Mouse (Mus musculus): Measurements from ENCODE around the gene Gm28308. TPM values are rescaled to one million over a fixed set of nuclear protein-coding genes. Genes with fewer than 3 reads are reported as not detected.

Gm28308 gene
- total RNA-seq, 2 experiments from 2014 or later, result not detected

- Histone ChIP-seq H3K27ac (no peak overlapping the region), H3K4me3 (no peak overlapping the region)
- no peak for DNase-seq (ENCODE audit: extremely low spot score in 1 of 2, low spot score in 2 of 2)
- no peak for TF ChIP-seq CTCF (IDR thresholded peaks at IDR 0.05)
- intact Hi-C loops (cut with DNase I), result no loop called here
These were observed 74.0 kb downstream of the Gm28308 start for GRCm38 (mm10) chr6:52139115-52139514.

GRCm38 (mm10) chr6:52138576-52138975 is 74.6 kb downstream of the Gm28308 start:
- intact Hi-C loops (cut with DNase I), result no loop called here
- TF ChIP-seq CTCF (IDR thresholded peaks at IDR 0.05), result no peak
- no peak for DNase-seq (ENCODE audit: extremely low spot score in 1 of 2, low spot score in 2 of 2)
- H3K4me3 ChIP-seq, result no peak overlapping the region
- H3K27ac ChIP-seq, result no peak overlapping the region

GRCm38 (mm10) chr6:52137841-52138535 is 75.2 kb downstream of the Gm28308 start:
- no peak for TF ChIP-seq CTCF (IDR thresholded peaks at IDR 0.05)
- DNase-seq (ENCODE audit: extremely low spot score in 1 of 2, low spot score in 2 of 2), result no peak
- Histone ChIP-seq H3K27ac (no peak overlapping the region), H3K4me3 (no peak overlapping the region)
- intact Hi-C loops (cut with DNase I), result no loop called here

- H3K4me3 ChIP-seq, result no peak overlapping the region
- no peak for TF ChIP-seq CTCF (IDR thresholded peaks at IDR 0.05)
- intact Hi-C loops (cut with DNase I), result no loop called here
- H3K27ac ChIP-seq, result no peak overlapping the region
- DNase-seq (ENCODE audit: extremely low spot score in 1 of 2, low spot score in 2 of 2), result no peak
These were observed 89.5 kb downstream of the Gm28308 start for GRCm38 (mm10) chr6:52123673-52124072.

GRCm38 (mm10) chr6:52121173-52121572 is 92.0 kb downstream of the Gm28308 start:
- Histone ChIP-seq H3K27ac (no peak overlapping the region), H3K4me3 (no peak overlapping the region)
- DNase-seq (ENCODE audit: extremely low spot score in 1 of 2, low spot score in 2 of 2), result no peak
- intact Hi-C loops (cut with DNase I), result no loop called here
- no peak for TF ChIP-seq CTCF (IDR thresholded peaks at IDR 0.05)

GRCm38 (mm10) chr6:52118903-52119635 is 94.1 kb downstream of the Gm28308 start:
- DNase-seq (ENCODE audit: extremely low spot score in 1 of 2, low spot score in 2 of 2), result no peak
- Histone ChIP-seq H3K4me3 (no peak overlapping the region), H3K27ac (no peak overlapping the region)
- intact Hi-C loops (cut with DNase I), result no loop called here
- no peak for TF ChIP-seq CTCF (IDR thresholded peaks at IDR 0.05)

- intact Hi-C loops (cut with DNase I), result no loop called here
- no peak for DNase-seq (ENCODE audit: extremely low spot score in 1 of 2, low spot score in 2 of 2)
- H3K4me3 ChIP-seq, result no peak overlapping the region
- no peak for TF ChIP-seq CTCF (IDR thresholded peaks at IDR 0.05)
- H3K27ac ChIP-seq, result no peak overlapping the region
These were observed 97.2 kb downstream of the Gm28308 start for GRCm38 (mm10) chr6:52115899-52116298.

Small RNA genes within 50 kb of the gene (microRNA-seq; reads per million reads assigned to microRNA genes)
- gene Mir196b, result 1.2 to 2.6 reads per million in 2 experiments

Other genes starting within 250 kb of the Gm28308 start
- gene Skap2, start 200.8 kb downstream of the Gm28308 start, total RNA-seq (2021), result 10 to 100 TPM in 1 of 2 experiments, 1 to 10 TPM in 1; 8.9 to 10.5 TPM
- gene Hoxa1, start 55.0 kb downstream of the Gm28308 start, total RNA-seq (2021), result not detected
- gene Hoxa2, start 48.5 kb downstream of the Gm28308 start, total RNA-seq (2021), result not detected
- gene 5730596B20Rik, start 35.8 kb downstream of the Gm28308 start, total RNA-seq (2021), result not detected
- gene Hoxa4, start 21.6 kb downstream of the Gm28308 start, total RNA-seq (2021), result not detected
- not detected for gene Hoxa5, start 8.8 kb downstream of the Gm28308 start, total RNA-seq (2021)
- not detected for gene Hoxa6, start 4.6 kb downstream of the Gm28308 start, total RNA-seq (2021)
- not detected for gene Hoxa3, start within 50 bp of the Gm28308 start, total RNA-seq (2021)
- gene Hoxa7, start 8.5 kb upstream of the Gm28308 start, total RNA-seq (2021), result not detected
- not detected for gene Hoxa9, start 17.8 kb upstream of the Gm28308 start, total RNA-seq (2021)
- not detected for gene Hoxa10, start 27.5 kb upstream of the Gm28308 start, total RNA-seq (2021)
- not detected for gene Hoxa11, start 32.5 kb upstream of the Gm28308 start, total RNA-seq (2021)
- not detected for gene Hoxa13, start 47.5 kb upstream of the Gm28308 start, total RNA-seq (2021)
- not detected for gene Evx1, start 100.2 kb upstream of the Gm28308 start, total RNA-seq (2021)

Measured in left cerebral cortex, adult 2 months (tissue).